In the genomic region with DNA sequence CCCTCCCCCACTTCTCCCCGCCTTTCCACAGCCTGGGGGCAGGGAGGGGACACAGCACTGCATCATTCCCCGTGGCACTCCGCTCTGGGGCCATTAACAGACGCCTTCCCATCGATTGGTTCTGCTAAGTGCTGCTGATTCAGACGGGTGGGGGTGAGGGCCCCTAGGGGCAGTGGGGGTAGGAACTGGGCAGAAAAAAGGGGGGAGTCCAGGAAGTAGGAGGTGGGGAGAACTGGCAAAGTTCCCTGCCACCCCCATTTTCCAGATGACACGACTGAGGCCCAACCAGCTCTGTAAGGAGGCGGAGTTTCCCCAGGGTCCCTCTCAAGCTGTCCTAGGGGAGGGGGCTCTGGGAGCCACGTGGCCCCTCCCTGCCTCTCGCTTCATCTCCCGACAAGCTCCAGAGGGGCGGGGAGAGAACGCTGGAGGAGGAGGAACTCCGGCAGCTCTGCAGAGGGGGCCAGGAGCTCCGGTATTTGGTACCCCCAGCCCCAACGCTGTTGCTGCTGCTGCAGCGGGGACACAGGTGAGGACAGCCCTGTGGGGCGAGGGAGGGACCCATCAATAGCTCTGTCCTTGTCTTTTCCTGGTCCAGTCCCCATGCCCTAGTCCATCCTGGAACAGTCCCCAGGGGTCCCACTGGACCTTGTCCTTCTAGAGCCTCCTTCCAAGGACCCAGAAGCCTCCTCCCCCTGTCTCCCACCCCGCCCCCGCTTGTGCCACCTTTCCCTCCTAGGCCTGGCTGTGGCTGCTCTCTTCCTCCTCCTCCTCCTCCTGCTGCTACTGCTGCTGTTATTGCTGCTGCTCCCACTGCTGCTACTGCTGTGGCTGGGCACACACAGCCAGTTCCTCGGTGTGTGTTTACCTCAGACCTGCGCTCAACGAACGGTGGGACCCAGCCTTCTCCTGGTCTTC, we compare ENCODE assay signal across 8 mouse cellular contexts. TPM values are rescaled to one million over a fixed set of nuclear protein-coding genes. Genes with fewer than 3 reads are reported as not detected.
A peak's percentile ranks its signal among the peaks of the same experiment; 100 is the strongest.
DNase-seq lines count a peak whose midpoint lies in the region; ATAC-seq and TF ChIP-seq lines count a peak whose summit lies in the region.

Gene Kcnd1, plus strand, starts transcription at position 425 of the 915 bp plus-strand sequence.

- H3K4me1 ChIP-seq in embryonic facial prominence, embryonic 11.5 days (ENCODE audit: control insufficient read depth, insufficient read depth, low read length): no peaks in the 10 kb centered on the region
- H3K4me1 ChIP-seq in heart, embryonic 10.5 days: peaks cover 10% of the 10 kb centered on the region; the same call in 1 of the 2 replicates
- no peaks in the 10 kb centered on the region; the same call in none of the 2 replicates for H3K4me1 ChIP-seq in liver, postnatal 0 days (ENCODE audit: insufficient read depth)
- H3K4me1 ChIP-seq in stomach, embryonic 14.5 days (ENCODE audit: control insufficient read depth, insufficient read depth, low read length): 0 out of 2 replicates have a peak, but pooled peaks cover 2% of the 10 kb centered on the region

- H3K4me2 ChIP-seq in embryonic facial prominence, embryonic 11.5 days (ENCODE audit: low read depth, low read length): peak within 1 kb of the TSS; percentile 47
- H3K4me2 ChIP-seq in liver, postnatal 0 days (ENCODE audit: low read depth, low read length): peak within 1 kb of the TSS; percentile 57
- H3K4me2 ChIP-seq in stomach, embryonic 14.5 days (replicated peaks; ENCODE audit: low read depth, low read length): peak within 1 kb of the TSS; percentile 49

- H3K9me3 ChIP-seq in embryonic facial prominence, embryonic 11.5 days (replicated peaks; ENCODE audit: control insufficient read depth, low read length): no peaks in the 10 kb centered on the region
- no peaks in the 10 kb centered on the region for H3K9me3 ChIP-seq in heart, embryonic 10.5 days
- H3K9me3 ChIP-seq in liver, postnatal 0 days (ENCODE audit: low read length): no peaks in the 10 kb centered on the region
- no peaks in the 10 kb centered on the region for H3K9me3 ChIP-seq in stomach, embryonic 14.5 days (ENCODE audit: control insufficient read depth, low read depth, low read length)

- TF ChIP-seq EP300 in liver, postnatal 0 days (IDR thresholded peaks at IDR 0.05; ENCODE audit: low read depth): no peak

- DNase-seq in urinary bladder, postnatal 14 days (ENCODE audit: low spot score): peak; percentile 17
- no peak for DNase-seq in urinary bladder, postnatal 10 days (ENCODE audit: low spot score)
- peak; percentile 28 for DNase-seq in embryonic facial prominence, embryonic 11.5 days (ENCODE audit: low spot score)
- no peak for DNase-seq in heart, embryonic 10.5 days (ENCODE audit: low spot score)
- DNase-seq in layer of hippocampus, adult 2 months (ENCODE audit: low spot score in 2 of 2): peak; percentile 48 to 60
- no peak for DNase-seq in liver, postnatal 0 days
- no peak for DNase-seq in natural killer cell, adult 2 months (ENCODE audit: low spot score in 2 of 2)

- no peaks in the 10 kb centered on the region; the same call in 1 of the 2 replicates for H3K36me3 ChIP-seq in embryonic facial prominence, embryonic 11.5 days (replicated peaks; ENCODE audit: control insufficient read depth, insufficient read depth, low read depth, low read length)
- H3K36me3 ChIP-seq in heart, embryonic 10.5 days: peaks cover 13% of the 10 kb centered on the region; the same call in 1 of the 2 replicates
- peaks cover 11% of the 10 kb centered on the region for H3K36me3 ChIP-seq in liver, postnatal 0 days (replicated peaks; ENCODE audit: insufficient read depth, low read length)
- no peaks in the 10 kb centered on the region for H3K36me3 ChIP-seq in stomach, embryonic 14.5 days (ENCODE audit: control insufficient read depth, insufficient read depth, low read length)

- H3K27me3 ChIP-seq in embryonic facial prominence, embryonic 11.5 days (ENCODE audit: control insufficient read depth, insufficient read depth, low read length): no peaks in the 10 kb centered on the region
- H3K27me3 ChIP-seq in heart, embryonic 10.5 days (ENCODE audit: insufficient read depth, poor library complexity, severe bottlenecking): no peaks in the 10 kb centered on the region
- no peaks in the 10 kb centered on the region for H3K27me3 ChIP-seq in liver, postnatal 0 days (ENCODE audit: insufficient read depth, low read length)
- no peaks in the 10 kb centered on the region for H3K27me3 ChIP-seq in stomach, embryonic 14.5 days (ENCODE audit: control insufficient read depth, insufficient read depth, low read length)

- H3K9ac ChIP-seq in embryonic facial prominence, embryonic 11.5 days (replicated peaks; ENCODE audit: low read length): peak within 1 kb of the TSS; percentile 37
- H3K9ac ChIP-seq in liver, postnatal 0 days (replicated peaks): no peak within 1 kb of the TSS
- H3K9ac ChIP-seq in stomach, embryonic 14.5 days (replicated peaks; ENCODE audit: low read depth, low read length): peak within 1 kb of the TSS; percentile 3; the same call in 1 of the 2 replicates

- H3K27ac ChIP-seq in embryonic facial prominence, embryonic 11.5 days (replicated peaks; ENCODE audit: low read depth, low read length): no peak within 1 kb of the TSS
- peak within 1 kb of the TSS; percentile 56 for H3K27ac ChIP-seq in heart, embryonic 10.5 days
- H3K27ac ChIP-seq in layer of hippocampus, adult 2 months: peak within 1 kb of the TSS; percentile 75
- no peak within 1 kb of the TSS for H3K27ac ChIP-seq in liver, postnatal 0 days (ENCODE audit: low read depth)
- no peak within 1 kb of the TSS for H3K27ac ChIP-seq in stomach, embryonic 14.5 days (ENCODE audit: low read length)

- 19% methylated on average over 21 of the region's 24 CpGs for WGBS in embryonic facial prominence, embryonic 11.5 days
- 16% methylated on average over 24 of the region's 24 CpGs for WGBS in heart, embryonic 10.5 days
- 18% methylated on average over 19 of the region's 24 CpGs for WGBS in liver, postnatal 0 days (ENCODE audit: insufficient replicate concordance)
- WGBS in stomach, embryonic 14.5 days: 18% methylated on average over 24 of the region's 24 CpGs

- peak; percentile 67 for ATAC-seq in embryonic facial prominence, embryonic 11.5 days (replicated peaks; ENCODE audit: insufficient number of reproducible peaks, low FRiP score, low TSS enrichment, low read depth)
- ATAC-seq in liver, postnatal 0 days: no peak
- peak; percentile 39; the same call in 1 of the 2 replicates for ATAC-seq in stomach, embryonic 14.5 days (ENCODE audit: insufficient number of reproducible peaks, insufficient read depth, low FRiP score, low read depth)

- H3K4me3 ChIP-seq in embryonic facial prominence, embryonic 11.5 days (ENCODE audit: low read depth, low read length): peak within 1 kb of the TSS; percentile 25
- H3K4me3 ChIP-seq in heart, embryonic 10.5 days: peak within 1 kb of the TSS; percentile 56
- peak within 1 kb of the TSS; percentile 57 for H3K4me3 ChIP-seq in layer of hippocampus, adult 2 months
- peak within 1 kb of the TSS; percentile 17 for H3K4me3 ChIP-seq in liver, postnatal 0 days (ENCODE audit: low read depth, low read length)
- peak within 1 kb of the TSS; percentile 36 for H3K4me3 ChIP-seq in stomach, embryonic 14.5 days (ENCODE audit: low read depth, low read length)

- TF ChIP-seq CTCF in layer of hippocampus, adult 2 months (conservative IDR thresholded peaks at IDR 0.05): no peak
- no peak for TF ChIP-seq CTCF in liver, postnatal 0 days (IDR thresholded peaks at IDR 0.05; ENCODE audit: low read depth)

RNA-seq across cellular contexts. Expression of gene Kcnd1, which starts in this region (rescaled TPM):
- 0.86 and 1.2 TPM in 2 replicates for polyA plus RNA-seq in embryonic facial prominence, embryonic 11.5 days (2014; fragmentation: Nextera tagmentation; extraction: Ambion mirVana)
- polyA plus RNA-seq in heart, embryonic 10.5 days (2016; fragmentation: Nextera tagmentation; extraction: Ambion mirVana): 1.1 and 1.4 TPM in 2 replicates
- 1 to 10 TPM; 9.5 to 9.7 TPM for total RNA-seq in layer of hippocampus, adult 2 months (2021)
- polyA plus RNA-seq in liver, postnatal 0 days (2015; fragmentation: Nextera tagmentation; extraction: Ambion mirVana): 0.09 and 0.15 TPM in 2 replicates
- polyA plus RNA-seq in stomach, embryonic 14.5 days (2014; fragmentation: Nextera tagmentation; extraction: Ambion mirVana): 2.8 and 2.9 TPM in 2 replicates

Comparison
In these comparisons a context has a peak if more than half of its experiments do, and no peak if none do; other contexts are left out.
1. DNase-seq: peak in urinary bladder, postnatal 14 days (single experiment), embryonic facial prominence, embryonic 11.5 days (single experiment) and layer of hippocampus, adult 2 months (2 of 2); none in urinary bladder, postnatal 10 days (single experiment), heart, embryonic 10.5 days (single experiment), liver, postnatal 0 days (single experiment) and natural killer cell, adult 2 months (0 of 2).
2. H3K27ac ChIP-seq: peak in heart, embryonic 10.5 days (single experiment) and layer of hippocampus, adult 2 months (single experiment); none in embryonic facial prominence, embryonic 11.5 days (single experiment), liver, postnatal 0 days (single experiment) and stomach, embryonic 14.5 days (single experiment).
3. Peak in every context shown above with its lines, with median percentiles within 50 percentile points of each other: H3K4me2 ChIP-seq and H3K4me3 ChIP-seq.